In genomic region chr2:34078875-34079262, GRCm38 (mm10) we compare ENCODE assay signal across 25 mouse cellular contexts.
DNase-seq lines count a peak whose midpoint lies in the region; ATAC-seq lines count a peak whose summit lies in the region.
"Had no signal": no experiment of that assay in that cellular context is flagged by ENCODE, and none has a peak within 500 bp of the region (broad histone marks: within the 10 kb centered on the region; RNA-seq: fewer than 3 reads in every experiment).

No protein-coding gene starts in this region.

- peaks cover 9% of the 10 kb centered on the region for H3K4me1 ChIP-seq in hindbrain, embryonic 11.5 days (replicated peaks; ENCODE audit: control insufficient read depth, insufficient read depth, low read length)
- peaks cover 3% of the 10 kb centered on the region; the same call in 1 of the 2 replicates for H3K4me1 ChIP-seq in hindbrain, embryonic 16.5 days (ENCODE audit: control insufficient read depth, insufficient read depth, low read depth, low read length)
- peaks cover 30% of the 10 kb centered on the region for H3K4me1 ChIP-seq in hindbrain, embryonic 13.5 days (replicated peaks)
- H3K4me1 ChIP-seq in midbrain, embryonic 11.5 days (ENCODE audit: control insufficient read depth, insufficient read depth, low read length) = peaks cover 19% of the 10 kb centered on the region
- peaks cover 33% of the 10 kb centered on the region for H3K4me1 ChIP-seq in neural tube, embryonic 13.5 days (replicated peaks)
- H3K4me1 ChIP-seq: embryonic facial prominence, embryonic 13.5 days; heart, embryonic 13.5 days had no signal

- DNase-seq in hindbrain, embryonic 11.5 days (ENCODE audit: low spot score) = no peak
- peak; percentile 90 for DNase-seq in midbrain, embryonic 11.5 days (ENCODE audit: low spot score, missing footprints)
- no peak for DNase-seq in heart, postnatal 4 days
- DNase-seq in adrenal gland, adult 8-10 months = no peak
- DNase-seq: adrenal gland, adult 2 months; cerebellum, adult 11-12 months; cerebellum, postnatal 10 days; gastrocnemius, postnatal 14 days; heart, adult 11 months; heart, postnatal 14 days; kidney, adult 18-20 months; lung, adult 18-20 months; lung, postnatal 10 days; right cerebral cortex, adult 18-20 months; right cerebral cortex, postnatal 4 days; thymus, postnatal 36 days had no signal

- H3K4me2 ChIP-seq in hindbrain, embryonic 11.5 days (replicated peaks; ENCODE audit: low read depth, low read length) = no peak overlapping the region
- H3K4me2 ChIP-seq in hindbrain, embryonic 16.5 days (ENCODE audit: low read length) = no peak overlapping the region
- H3K4me2 ChIP-seq in hindbrain, embryonic 13.5 days = no peak overlapping the region
- no peak overlapping the region for H3K4me2 ChIP-seq in midbrain, embryonic 11.5 days
- no peak overlapping the region for H3K4me2 ChIP-seq in neural tube, embryonic 13.5 days
- H3K4me2 ChIP-seq: embryonic facial prominence, embryonic 13.5 days; heart, embryonic 13.5 days; limb, embryonic 12.5 days; liver, embryonic 11.5 days had no signal

- H3K27ac ChIP-seq in hindbrain, embryonic 11.5 days (ENCODE audit: low read depth, low read length) = peak overlapping the region; percentile 74
- no peak overlapping the region for H3K27ac ChIP-seq in hindbrain, embryonic 16.5 days (ENCODE audit: low read depth, low read length)
- peak overlapping the region; percentile 83 for H3K27ac ChIP-seq in hindbrain, embryonic 13.5 days
- no peak overlapping the region for H3K27ac ChIP-seq in midbrain, embryonic 11.5 days (ENCODE audit: low read depth, low read length)
- peak overlapping the region; percentile 46 for H3K27ac ChIP-seq in neural tube, embryonic 13.5 days (replicated peaks)
- H3K27ac ChIP-seq: embryonic facial prominence, embryonic 13.5 days; heart, embryonic 13.5 days; limb, embryonic 12.5 days had no signal

- no peak overlapping the region for H3K4me3 ChIP-seq in hindbrain, embryonic 11.5 days (ENCODE audit: low read depth, low read length)
- no peak overlapping the region for H3K4me3 ChIP-seq in hindbrain, embryonic 16.5 days (ENCODE audit: low read length)
- H3K4me3 ChIP-seq in hindbrain, embryonic 13.5 days = no peak overlapping the region
- no peak overlapping the region for H3K4me3 ChIP-seq in midbrain, embryonic 11.5 days (ENCODE audit: low read depth, low read length)
- H3K4me3 ChIP-seq in neural tube, embryonic 13.5 days = no peak overlapping the region
- H3K4me3 ChIP-seq: embryonic facial prominence, embryonic 13.5 days; erythroblast, embryonic 14.5 days; heart, embryonic 13.5 days; limb, embryonic 12.5 days had no signal

- WGBS in hindbrain, embryonic 11.5 days = 57% methylated on average over 4 of the region's 4 CpGs
- 43% methylated on average over 4 of the region's 4 CpGs for whole genome bisulfite sequencing in hindbrain, embryonic 16.5 days
- 53% methylated on average over 4 of the region's 4 CpGs for WGBS in hindbrain, embryonic 13.5 days
- WGBS in midbrain, embryonic 11.5 days = 67% methylated on average over 4 of the region's 4 CpGs
- WGBS in neural tube, embryonic 13.5 days = 52% methylated on average over 4 of the region's 4 CpGs

- no peak overlapping the region for H3K9ac ChIP-seq in hindbrain, embryonic 11.5 days (ENCODE audit: low read depth, low read length)
- no peak overlapping the region for H3K9ac ChIP-seq in hindbrain, embryonic 16.5 days (ENCODE audit: low read depth, low read length)
- H3K9ac ChIP-seq in hindbrain, embryonic 13.5 days = no peak overlapping the region
- H3K9ac ChIP-seq in midbrain, embryonic 11.5 days (ENCODE audit: low read length) = no peak overlapping the region
- H3K9ac ChIP-seq in neural tube, embryonic 13.5 days = no peak overlapping the region
- H3K9ac ChIP-seq: embryonic facial prominence, embryonic 13.5 days; heart, embryonic 13.5 days; limb, embryonic 12.5 days had no signal

- peak; percentile 34 for ATAC-seq in hindbrain, embryonic 11.5 days (ENCODE audit: low FRiP score)
- no peak for ATAC-seq in hindbrain, embryonic 16.5 days
- ATAC-seq in hindbrain, embryonic 13.5 days (ENCODE audit: low FRiP score) = no peak; the same call in 1 of the 2 replicates
- peak; percentile 36 for ATAC-seq in midbrain, embryonic 11.5 days (ENCODE audit: low FRiP score)
- ATAC-seq in neural tube, embryonic 13.5 days (ENCODE audit: low read depth) = no peak
- ATAC-seq: inflammation-experienced regulatory T-cells, adult 6 months had no signal

- no peaks in the 10 kb centered on the region for H3K9me3 ChIP-seq in hindbrain, embryonic 11.5 days (ENCODE audit: control insufficient read depth, low read length)
- H3K9me3 ChIP-seq in hindbrain, embryonic 16.5 days (ENCODE audit: control insufficient read depth, low read length) = no peaks in the 10 kb centered on the region
- peaks cover 5% of the 10 kb centered on the region; the same call in 1 of the 2 replicates for H3K9me3 ChIP-seq in hindbrain, embryonic 13.5 days
- peaks cover 4% of the 10 kb centered on the region; the same call in 1 of the 2 replicates for H3K9me3 ChIP-seq in midbrain, embryonic 11.5 days (ENCODE audit: control insufficient read depth, low read length)
- peaks cover 7% of the 10 kb centered on the region; the same call in 1 of the 2 replicates for H3K9me3 ChIP-seq in neural tube, embryonic 13.5 days
- H3K9me3 ChIP-seq: embryonic facial prominence, embryonic 13.5 days; heart, embryonic 13.5 days; limb, embryonic 12.5 days had no signal

- no peaks in the 10 kb centered on the region for H3K36me3 ChIP-seq in hindbrain, embryonic 11.5 days (ENCODE audit: control insufficient read depth, insufficient read depth, low read length)
- H3K36me3 ChIP-seq in hindbrain, embryonic 16.5 days (ENCODE audit: control insufficient read depth, insufficient read depth, low read length) = no peaks in the 10 kb centered on the region
- 0 out of 2 replicates have a peak, but pooled peaks cover 5% of the 10 kb centered on the region for H3K36me3 ChIP-seq in hindbrain, embryonic 13.5 days
- H3K36me3 ChIP-seq in midbrain, embryonic 11.5 days (ENCODE audit: control insufficient read depth, insufficient read depth, low read length) = no peaks in the 10 kb centered on the region
- no peaks in the 10 kb centered on the region for H3K36me3 ChIP-seq in neural tube, embryonic 13.5 days
- H3K36me3 ChIP-seq: embryonic facial prominence, embryonic 13.5 days; heart, embryonic 13.5 days; limb, embryonic 12.5 days had no signal

- H3K27me3 ChIP-seq in hindbrain, embryonic 11.5 days (ENCODE audit: control insufficient read depth, insufficient read depth, low read length) = no peaks in the 10 kb centered on the region
- H3K27me3 ChIP-seq in hindbrain, embryonic 16.5 days (replicated peaks; ENCODE audit: control insufficient read depth, insufficient read depth, low read length) = no peaks in the 10 kb centered on the region
- no peaks in the 10 kb centered on the region for H3K27me3 ChIP-seq in hindbrain, embryonic 13.5 days
- H3K27me3 ChIP-seq in midbrain, embryonic 11.5 days (ENCODE audit: control insufficient read depth, insufficient read depth, low read length) = no peaks in the 10 kb centered on the region
- H3K27me3 ChIP-seq in neural tube, embryonic 13.5 days = no peaks in the 10 kb centered on the region
- H3K27me3 ChIP-seq: embryonic facial prominence, embryonic 13.5 days had no signal

Comparison
In these comparisons a context has a peak if more than half of its experiments do, and no peak if none do; other contexts are left out.
1. ATAC-seq: peak in hindbrain, embryonic 11.5 days (single experiment) and midbrain, embryonic 11.5 days (single experiment); none in hindbrain, embryonic 16.5 days (single experiment), hindbrain, embryonic 13.5 days (single experiment) and neural tube, embryonic 13.5 days (single experiment).
2. H3K27ac ChIP-seq: peak in hindbrain, embryonic 11.5 days (single experiment), hindbrain, embryonic 13.5 days (single experiment) and neural tube, embryonic 13.5 days (single experiment); none in hindbrain, embryonic 16.5 days (single experiment) and midbrain, embryonic 11.5 days (single experiment).